Comparison of ENCODE assay signal across 28 mouse cellular contexts in the genomic region with DNA sequence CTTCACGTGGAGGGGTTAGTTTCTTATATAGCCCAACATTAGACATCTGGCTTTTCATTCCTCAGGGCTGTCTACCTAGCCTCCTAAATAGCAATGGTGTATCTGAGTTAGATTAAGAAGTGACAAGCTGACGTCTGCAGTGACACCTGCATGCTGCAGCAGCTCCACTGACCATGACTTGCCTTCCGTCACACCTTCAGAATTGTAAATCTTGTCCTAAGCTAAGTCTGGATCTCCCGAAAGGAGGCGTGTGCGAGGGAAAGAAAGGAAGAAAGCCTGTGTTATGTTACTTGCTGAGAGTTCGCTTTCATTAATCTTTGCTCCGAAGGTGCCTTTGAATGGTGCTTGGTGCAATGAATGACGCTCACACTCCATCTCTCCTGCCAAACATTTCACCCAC.
"Had no signal": no experiment of that assay in that cellular context is flagged by ENCODE, and none has a peak within 500 bp of the region (broad histone marks: within the 10 kb centered on the region; RNA-seq: fewer than 3 reads in every experiment).

No protein-coding gene starts in this region.

- H3K9me3 ChIP-seq: embryonic facial prominence, embryonic 10.5 days; embryonic facial prominence, embryonic 12.5 days; embryonic facial prominence, embryonic 13.5 days; embryonic facial prominence, embryonic 15.5 days; forebrain, embryonic 10.5 days; forebrain, embryonic 12.5 days; forebrain, embryonic 13.5 days; forebrain, embryonic 15.5 days had no signal

- ATAC-seq: forebrain, embryonic 13.5 days; forebrain, embryonic 14.5 days; forebrain, embryonic 15.5 days; forebrain, embryonic 16.5 days; forebrain, postnatal 0 days had no signal

- H3K27ac ChIP-seq: embryonic facial prominence, embryonic 10.5 days; embryonic facial prominence, embryonic 12.5 days; embryonic facial prominence, embryonic 13.5 days; embryonic facial prominence, embryonic 15.5 days; forebrain, embryonic 10.5 days; forebrain, embryonic 12.5 days; forebrain, embryonic 13.5 days; forebrain, embryonic 15.5 days; gastrocnemius, adult 2 months had no signal

- H3K36me3 ChIP-seq: embryonic facial prominence, embryonic 10.5 days; embryonic facial prominence, embryonic 12.5 days; embryonic facial prominence, embryonic 13.5 days; embryonic facial prominence, embryonic 15.5 days; forebrain, embryonic 10.5 days; forebrain, embryonic 12.5 days; forebrain, embryonic 15.5 days had no signal

- H3K9ac ChIP-seq: embryonic facial prominence, embryonic 12.5 days; embryonic facial prominence, embryonic 13.5 days; embryonic facial prominence, embryonic 15.5 days; forebrain, embryonic 12.5 days; forebrain, embryonic 13.5 days; forebrain, embryonic 15.5 days; forebrain, postnatal 0 days had no signal

- H3K4me3 ChIP-seq: embryonic facial prominence, embryonic 10.5 days; embryonic facial prominence, embryonic 12.5 days; embryonic facial prominence, embryonic 13.5 days; embryonic facial prominence, embryonic 15.5 days; erythroblast, embryonic 14.5 days; forebrain, embryonic 10.5 days; forebrain, embryonic 12.5 days; forebrain, embryonic 13.5 days; forebrain, embryonic 15.5 days; gastrocnemius, adult 2 months had no signal

- H3K4me2 ChIP-seq: embryonic facial prominence, embryonic 12.5 days; embryonic facial prominence, embryonic 13.5 days; embryonic facial prominence, embryonic 15.5 days; forebrain, embryonic 12.5 days; forebrain, embryonic 13.5 days; forebrain, embryonic 15.5 days had no signal

- H3K27me3 ChIP-seq: embryonic facial prominence, embryonic 12.5 days; embryonic facial prominence, embryonic 13.5 days; embryonic facial prominence, embryonic 15.5 days; forebrain, embryonic 13.5 days; forebrain, embryonic 15.5 days had no signal

- DNase-seq: cerebellum, adult 18-20 months; cerebellum, adult 2 months; cerebellum, adult 8-10 months; cerebellum, adult 9-10 months; cerebellum, adult 9-11 months; cerebellum, postnatal 10 days; cerebellum, postnatal 14 days; cerebellum, postnatal 25 days; cerebellum, postnatal 36 days; embryo, embryonic 11 days; forebrain, postnatal 0 days; gastrocnemius, adult 2 months; gastrocnemius, postnatal 10 days; gastrocnemius, postnatal 14 days; gastrocnemius, postnatal 25 days; gastrocnemius, postnatal 36 days; heart, adult 18-20 months had no signal

- H3K4me1 ChIP-seq: embryonic facial prominence, embryonic 10.5 days; embryonic facial prominence, embryonic 12.5 days; embryonic facial prominence, embryonic 13.5 days; embryonic facial prominence, embryonic 15.5 days; forebrain, embryonic 10.5 days; forebrain, embryonic 12.5 days; forebrain, embryonic 13.5 days; forebrain, embryonic 15.5 days had no signal
